Mouse (Mus musculus): ENCODE measurements around the gene Fes.

DNA sequence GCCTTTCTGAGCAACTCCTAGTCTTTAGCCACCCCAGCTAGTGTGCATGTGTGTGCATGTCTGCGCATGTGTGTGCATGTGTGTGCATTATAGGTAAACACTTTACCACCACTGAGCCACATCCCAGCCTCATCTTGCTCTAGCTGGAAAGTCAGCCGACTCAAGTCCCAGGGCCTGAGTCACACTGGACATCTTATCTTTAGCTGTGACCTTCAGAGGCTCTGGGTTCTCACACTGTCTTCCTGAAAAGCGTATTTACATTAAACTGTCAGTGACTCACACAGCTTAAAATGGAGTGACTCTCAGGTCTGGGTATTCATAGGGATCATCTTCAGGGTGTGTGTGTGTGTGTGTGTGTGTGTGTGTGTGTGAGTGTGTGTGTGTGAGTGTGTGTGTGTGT is 47.8 kb upstream of the Fes start:
- TF ChIP-seq GATA1 (IDR thresholded peaks at IDR 0.05; ENCODE audit: low read length): no peak
- TF ChIP-seq TAL1 (IDR thresholded peaks at IDR 0.05; ENCODE audit: low read length): no peak
